Mouse (Mus musculus) cerebellum, postnatal 36 days (tissue): ENCODE data around the gene Cdc42ep3.

Source experiments
- DNase-seq, 2 experiments: peaks; one replicate each; pipeline ENCODE4 v3.0.0; 2021 to 2022; ENCODE audit warnings: mixed read lengths in 2 of 2

Cdc42ep3 gene

GRCm38 (mm10) chr17:79354444-79355270 lies at the start of gene Cdc42ep3:
TSS of gene Cdc42ep3 (minus strand) at chr17:79355091.
- DNase-seq = peak; percentile 81 to 87

- DNase-seq = no peak
Measured at GRCm38 (mm10) chr17:79400356-79400755, 45.5 kb upstream of the Cdc42ep3 start.

GRCm38 (mm10) chr17:79398416-79398815 lies 43.5 kb upstream of the Cdc42ep3 start:
- no peak for DNase-seq

GRCm38 (mm10) chr17:79394799-79395198 lies 39.9 kb upstream of the Cdc42ep3 start:
- no peak for DNase-seq

- DNase-seq = no peak
Measured at GRCm38 (mm10) chr17:79393886-79394285, 39.0 kb upstream of the Cdc42ep3 start.

- DNase-seq = no peak
Measured at GRCm38 (mm10) chr17:79387465-79388066, 32.7 kb upstream of the Cdc42ep3 start.

GRCm38 (mm10) chr17:79381485-79381884 lies 26.6 kb upstream of the Cdc42ep3 start:
- DNase-seq = no peak

- DNase-seq = no peak
Measured at GRCm38 (mm10) chr17:79379191-79379590, 24.3 kb upstream of the Cdc42ep3 start.

- no peak for DNase-seq
Measured at GRCm38 (mm10) chr17:79376434-79377210, 21.7 kb upstream of the Cdc42ep3 start.

GRCm38 (mm10) chr17:79372973-79373372 lies 18.1 kb upstream of the Cdc42ep3 start:
- DNase-seq = no peak

- no peak for DNase-seq
Measured at GRCm38 (mm10) chr17:79364749-79365450, 10.0 kb upstream of the Cdc42ep3 start.

- DNase-seq = peak in 1 of 2 experiments; percentile 60
Measured at GRCm38 (mm10) chr17:79356071-79356601, 1.2 kb upstream of the Cdc42ep3 start.

GRCm38 (mm10) chr17:79355271-79355991 lies 540 bp upstream of the Cdc42ep3 start:
- peak; percentile 81 to 85 for DNase-seq

- no peak for DNase-seq
Measured at GRCm38 (mm10) chr17:79354174-79354443, 782 bp downstream of the Cdc42ep3 start.

- no peak for DNase-seq
Measured at GRCm38 (mm10) chr17:79353446-79354173, 1.3 kb downstream of the Cdc42ep3 start.

GRCm38 (mm10) chr17:79350751-79351191 lies 4.1 kb downstream of the Cdc42ep3 start:
- no peak for DNase-seq

- DNase-seq = no peak
Measured at GRCm38 (mm10) chr17:79349371-79349770, 5.5 kb downstream of the Cdc42ep3 start.

GRCm38 (mm10) chr17:79347920-79348589 lies 6.8 kb downstream of the Cdc42ep3 start:
- no peak for DNase-seq

GRCm38 (mm10) chr17:79347291-79347690 lies 7.6 kb downstream of the Cdc42ep3 start:
- DNase-seq = no peak

GRCm38 (mm10) chr17:79345001-79345709 lies 9.7 kb downstream of the Cdc42ep3 start:
- DNase-seq = no peak
